Mouse (Mus musculus) stomach, embryonic 16.5 days (tissue): ENCODE results near the gene Rab31. TPM values are rescaled to one million over a fixed set of nuclear protein-coding genes. Genes with fewer than 3 reads are reported as not detected.

ENCODE experiments used
- ATAC-seq: fragments of 200-750 bp; cut with Nextera tagmentation; 2 replicates; pipeline ENCODE4 v1.8.0; 2017; ENCODE audit warnings: moderate number of reproducible peaks, moderate TSS enrichment; ENCODE audit not compliant: insufficient read depth, low FRiP score
- H3K27ac ChIP-seq: fragments of 300-500 bp; sonication (generic); 2 replicates; pipeline ENCODE4 v1.5.1; 2014; ENCODE audit warnings: low read length
- H3K27me3 ChIP-seq: fragments of 300-500 bp; sonication (generic); 2 replicates; pipeline ENCODE4 v1.6.1; 2014; ENCODE audit warnings: low read length, control low read depth, mixed read lengths; ENCODE audit not compliant: control insufficient read depth, insufficient read depth
- H3K36me3 ChIP-seq: fragments of 300-500 bp; sonication (generic); 2 replicates; pipeline ENCODE4 v1.6.1; 2014; ENCODE audit warnings: low read length; ENCODE audit not compliant: control insufficient read depth, insufficient read depth
- H3K4me1 ChIP-seq: fragments of 300-500 bp; sonication (generic); 2 replicates; pipeline ENCODE4 v1.6.1; 2014; ENCODE audit warnings: low read length, control low read depth, mixed read lengths; ENCODE audit not compliant: control insufficient read depth, insufficient read depth
- H3K4me2 ChIP-seq: fragments of 300-500 bp; sonication (generic); 2 replicates; pipeline ENCODE4 v1.6.1; 2014; ENCODE audit warnings: low read depth, low read length, mixed read lengths
- H3K4me3 ChIP-seq: fragments of 300-500 bp; sonication (generic); replicated peaks from 2 replicates; pipeline ENCODE4 v1.5.1; 2014; ENCODE audit warnings: mild to moderate bottlenecking, low read length
- H3K9ac ChIP-seq: fragments of 300-500 bp; sonication (generic); 2 replicates; pipeline ENCODE4 v1.6.1; 2014; ENCODE audit warnings: low read length
- H3K9me3 ChIP-seq: fragments of 300-500 bp; sonication (generic); replicated peaks from 2 replicates; pipeline ENCODE4 v1.6.1; 2016; ENCODE audit warnings: low read length, control low read depth; ENCODE audit not compliant: control insufficient read depth
- WGBS: fragments of 180-500 bp; shearing (Covaris S2); extraction: QIAGEN DNeasy Blood & Tissue Kit; methylation state at CpG from one replicate; pipeline ENCODE4 v1.1.7; 2014; 5-methylcytosine and 5-hydroxymethylcytosine counted together
- polyA plus RNA-seq: library from polyadenylated mRNA; unstranded; fragments of >200 nt; fragmentation: Nextera tagmentation; extraction: Ambion mirVana; gene quantifications from 2 replicates; pipeline ENCODE4 v1.2.1, GENCODE M21; 2015

Rab31 gene
- polyA plus RNA-seq, 1 experiment from 2014 or later: 34.6 TPM

DNA sequence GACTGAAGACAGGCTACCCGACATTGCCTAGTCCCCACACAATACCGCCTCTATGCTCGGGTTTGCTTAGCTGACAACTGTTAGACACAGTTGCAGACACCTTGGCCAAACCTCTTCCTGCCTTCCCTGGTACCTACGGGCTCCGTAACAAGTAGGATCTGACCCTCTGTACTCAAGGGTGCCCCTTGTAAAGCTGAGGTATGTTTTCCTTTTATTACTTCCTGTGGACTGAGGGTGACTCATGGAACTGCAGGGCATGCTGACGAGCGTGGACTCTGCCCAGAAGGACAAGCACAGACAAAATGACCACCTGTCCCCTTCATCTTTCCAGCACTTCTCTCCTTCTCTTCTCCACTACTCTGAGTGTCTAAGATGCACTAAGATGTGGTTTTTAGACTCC is 1.9 kb upstream of the Rab31 start:
- H3K36me3 ChIP-seq: no peaks in the 10 kb centered on the region
- no peak overlapping the region for H3K27ac ChIP-seq
- H3K9me3 ChIP-seq: no peaks in the 10 kb centered on the region
- 59% methylated on average over 7 of the region's 7 CpGs for WGBS
- no peak overlapping the region for H3K9ac ChIP-seq
- H3K27me3 ChIP-seq: no peaks in the 10 kb centered on the region
- peaks cover 14% of the 10 kb centered on the region for H3K4me1 ChIP-seq
- no peak overlapping the region for H3K4me3 ChIP-seq
- no peak overlapping the region for H3K4me2 ChIP-seq
- no peak for ATAC-seq

DNA sequence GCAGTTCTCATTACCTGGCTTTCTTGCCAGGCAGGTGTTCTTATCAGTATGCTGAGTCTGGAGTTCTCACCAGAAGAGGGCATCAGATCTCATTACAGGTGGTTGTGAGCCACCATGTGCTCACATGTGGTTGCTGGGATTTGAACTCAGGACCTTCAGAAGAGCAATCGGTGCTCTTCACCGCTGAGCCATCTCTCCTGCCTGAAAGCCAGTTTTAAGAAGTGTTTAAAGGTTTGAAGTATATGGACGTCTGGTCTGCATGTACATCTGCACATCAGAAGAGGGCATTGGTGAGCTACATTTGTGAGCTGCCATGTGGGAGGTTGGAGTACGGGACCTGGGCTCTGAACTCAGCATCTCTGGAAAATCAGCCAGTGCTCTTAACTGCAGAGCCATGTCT is 1.1 kb upstream of the Rab31 start:
- 65% methylated on average over 4 of the region's 4 CpGs for WGBS
- Histone ChIP-seq H3K27ac (no peak overlapping the region), H3K4me2 (no peak overlapping the region)

DNA sequence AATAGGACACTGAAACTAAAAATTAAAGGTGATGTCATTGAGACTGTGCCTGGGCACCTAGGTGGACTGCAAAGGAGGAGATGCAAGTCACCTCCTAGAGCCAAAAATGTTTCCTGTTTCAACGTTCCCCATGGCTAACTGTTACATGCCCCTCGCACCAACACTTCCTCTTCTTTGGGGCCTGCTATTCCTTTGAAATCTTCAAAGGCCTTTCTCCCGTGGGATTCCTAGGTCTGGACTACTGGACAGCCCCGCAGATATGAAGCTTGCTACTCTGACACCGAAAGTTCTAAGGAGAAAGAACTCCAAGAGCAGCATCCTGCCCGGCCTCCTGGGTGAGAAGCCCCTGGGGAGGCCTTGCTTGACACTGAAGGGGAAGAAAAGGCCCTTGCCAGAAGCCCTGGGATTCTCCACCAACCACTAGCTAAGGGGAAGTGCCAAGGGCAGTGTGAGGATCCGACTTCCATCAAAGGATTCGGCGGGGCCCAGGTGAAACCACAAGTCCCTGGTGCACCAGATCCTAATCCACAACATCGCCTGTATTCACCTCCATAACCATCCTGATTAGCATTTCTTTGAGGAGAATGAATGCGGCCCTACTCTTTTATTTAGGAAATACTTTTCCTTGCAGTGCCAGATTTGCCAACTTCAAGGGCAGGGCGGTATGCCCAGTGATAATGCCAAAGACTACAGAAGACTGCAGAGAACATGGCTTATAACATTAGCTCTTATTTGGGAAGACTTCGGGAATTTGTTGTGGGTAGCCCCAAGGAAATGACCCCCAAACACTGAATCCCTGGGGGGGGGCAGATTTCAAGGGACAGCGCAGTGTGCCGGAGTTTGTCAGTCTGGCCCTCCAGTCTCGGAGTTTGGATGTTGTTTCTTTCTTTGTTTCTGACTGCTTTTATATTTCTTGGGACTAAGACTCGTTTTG is 1.3 kb downstream of the Rab31 start:
- H3K9me3 ChIP-seq: no peaks in the 10 kb centered on the region
- H3K4me1 ChIP-seq: peaks cover 26% of the 10 kb centered on the region
- no peak overlapping the region for H3K27ac ChIP-seq
- peak overlapping the region; percentile 68 for H3K4me3 ChIP-seq
- peak overlapping the region; percentile 81 for H3K9ac ChIP-seq
- no peaks in the 10 kb centered on the region for H3K27me3 ChIP-seq
- ATAC-seq: no peak
- peak overlapping the region; percentile 95 for H3K4me2 ChIP-seq
- H3K36me3 ChIP-seq: no peaks in the 10 kb centered on the region
- 39% methylated on average over 17 of the region's 17 CpGs for WGBS

More for the DNA sequence above, 1.1 kb upstream of the Rab31 start:
- Histone ChIP-seq H3K27me3 (no peaks in the 10 kb centered on the region), H3K36me3 (no peaks in the 10 kb centered on the region), H3K4me3 (no peak overlapping the region), H3K4me1 (peaks cover 21% of the 10 kb centered on the region), H3K9ac (no peak overlapping the region), H3K9me3 (no peaks in the 10 kb centered on the region)
- ATAC-seq: no peak

DNA sequence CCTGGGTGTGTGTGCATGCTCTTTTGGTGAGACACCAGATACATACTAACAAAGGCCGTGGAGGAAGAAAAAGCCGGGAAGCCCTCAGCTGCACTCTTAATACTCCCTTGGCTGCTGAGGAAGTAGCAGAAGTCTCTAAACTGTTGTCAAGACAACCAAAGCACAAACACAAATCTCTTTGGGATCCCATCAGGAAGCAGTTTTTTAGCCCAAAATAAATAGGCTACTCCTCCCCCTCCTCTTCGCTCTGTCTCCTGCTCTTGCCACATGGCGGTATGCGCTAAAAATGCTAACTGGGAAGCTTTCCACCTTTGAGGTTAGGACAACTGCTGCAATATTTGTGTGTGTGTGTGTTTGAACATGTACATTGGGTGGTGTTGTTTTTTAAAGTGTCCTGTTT is 4.1 kb downstream of the Rab31 start:
- H3K9me3 ChIP-seq: no peaks in the 10 kb centered on the region
- H3K36me3 ChIP-seq: no peaks in the 10 kb centered on the region
- H3K4me1 ChIP-seq: peaks cover 26% of the 10 kb centered on the region
- H3K27me3 ChIP-seq: no peaks in the 10 kb centered on the region
- no peak overlapping the region for H3K4me3 ChIP-seq
- 49% methylated on average over 5 of the region's 5 CpGs for WGBS
- no peak overlapping the region for H3K4me2 ChIP-seq
- H3K9ac ChIP-seq: no peak overlapping the region
- ATAC-seq: no peak
- H3K27ac ChIP-seq: no peak overlapping the region; the same call in 1 of the 2 replicates

DNA sequence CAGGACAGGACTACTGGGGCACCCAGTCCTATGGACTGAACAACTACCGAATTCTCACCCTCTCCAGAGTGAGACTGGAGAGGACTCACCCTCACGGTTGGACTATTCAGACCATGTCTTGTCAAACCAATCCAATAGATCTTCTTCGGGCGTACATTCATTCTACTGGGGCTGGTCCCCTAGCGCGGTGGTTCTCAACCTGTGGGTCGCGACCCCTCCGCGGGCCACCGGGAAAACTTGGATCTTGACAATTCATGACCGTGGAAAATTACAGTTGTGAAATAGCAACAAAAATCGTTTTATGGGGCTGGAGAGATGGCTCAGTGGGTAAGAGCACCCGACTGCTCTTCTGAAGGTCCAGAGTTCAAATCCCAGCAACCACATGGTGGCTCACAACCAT is 9.3 kb downstream of the Rab31 start:
- no peak for ATAC-seq
- no peak overlapping the region for H3K4me2 ChIP-seq
- WGBS: 96% methylated on average over 14 of the region's 14 CpGs

DNA sequence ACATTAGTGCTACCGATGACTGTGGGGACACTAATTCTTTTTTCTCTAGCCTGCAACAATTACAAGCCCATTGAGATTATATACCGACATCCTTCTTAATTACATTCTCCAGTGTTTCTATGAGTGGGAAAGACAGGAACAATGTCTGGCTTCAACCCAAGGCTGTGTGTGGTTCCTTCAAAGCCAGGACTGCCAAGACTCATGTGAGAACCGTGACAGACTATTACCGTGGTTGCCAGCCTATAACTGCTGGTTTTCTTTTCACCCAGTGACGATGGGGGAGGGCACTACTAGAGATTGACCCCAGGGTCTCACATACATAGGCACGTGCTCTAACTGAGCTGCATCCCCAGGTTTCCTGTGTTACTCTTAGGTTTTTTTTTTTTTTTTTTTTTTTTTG is 15.4 kb downstream of the Rab31 start:
- Histone ChIP-seq H3K4me3 (no peak overlapping the region), H3K4me1 (no peaks in the 10 kb centered on the region), H3K36me3 (0 out of 2 replicates have a peak, but pooled peaks cover 5% of the 10 kb centered on the region), H3K9me3 (peaks cover 5% of the 10 kb centered on the region; the same call in 1 of the 2 replicates), H3K27ac (no peak overlapping the region), H3K27me3 (no peaks in the 10 kb centered on the region), H3K9ac (no peak overlapping the region), H3K4me2 (no peak overlapping the region)
- WGBS: 72% methylated on average over 6 of the region's 6 CpGs
- no peak for ATAC-seq

More for the DNA sequence above, 9.3 kb downstream of the Rab31 start:
- Histone ChIP-seq H3K9me3 (no peaks in the 10 kb centered on the region), H3K27ac (no peak overlapping the region), H3K4me3 (no peak overlapping the region), H3K36me3 (0 out of 2 replicates have a peak, but pooled peaks cover 5% of the 10 kb centered on the region), H3K4me1 (peaks cover 2% of the 10 kb centered on the region; the same call in 1 of the 2 replicates), H3K27me3 (no peaks in the 10 kb centered on the region), H3K9ac (no peak overlapping the region)

DNA sequence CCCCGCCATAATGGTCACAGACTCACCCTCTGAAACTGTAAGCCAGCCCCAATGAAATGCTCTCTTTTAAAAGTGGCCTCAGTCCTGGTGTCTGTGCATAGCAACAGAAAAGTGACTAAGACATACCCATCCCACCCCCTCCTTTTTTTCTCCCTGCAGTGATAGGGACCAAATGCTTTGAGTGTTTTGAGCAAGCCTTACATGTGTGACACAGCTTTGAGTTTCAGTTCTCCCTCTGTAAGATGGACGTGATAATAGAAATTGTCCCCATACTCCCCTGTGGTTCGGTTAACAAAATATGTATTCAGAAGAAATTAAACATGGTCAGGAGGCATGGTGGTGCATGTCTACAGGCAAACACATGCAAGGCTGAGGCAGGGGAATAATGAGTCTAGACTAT is 16.7 kb downstream of the Rab31 start:
- Histone ChIP-seq H3K9me3 (peaks cover 5% of the 10 kb centered on the region; the same call in 1 of the 2 replicates), H3K9ac (no peak overlapping the region), H3K4me2 (no peak overlapping the region), H3K27ac (no peak overlapping the region), H3K4me1 (no peaks in the 10 kb centered on the region), H3K27me3 (no peaks in the 10 kb centered on the region), H3K4me3 (no peak overlapping the region), H3K36me3 (0 out of 2 replicates have a peak, but pooled peaks cover 5% of the 10 kb centered on the region)
- ATAC-seq: no peak
- WGBS: 91% methylated on average over 3 of the region's 3 CpGs

DNA sequence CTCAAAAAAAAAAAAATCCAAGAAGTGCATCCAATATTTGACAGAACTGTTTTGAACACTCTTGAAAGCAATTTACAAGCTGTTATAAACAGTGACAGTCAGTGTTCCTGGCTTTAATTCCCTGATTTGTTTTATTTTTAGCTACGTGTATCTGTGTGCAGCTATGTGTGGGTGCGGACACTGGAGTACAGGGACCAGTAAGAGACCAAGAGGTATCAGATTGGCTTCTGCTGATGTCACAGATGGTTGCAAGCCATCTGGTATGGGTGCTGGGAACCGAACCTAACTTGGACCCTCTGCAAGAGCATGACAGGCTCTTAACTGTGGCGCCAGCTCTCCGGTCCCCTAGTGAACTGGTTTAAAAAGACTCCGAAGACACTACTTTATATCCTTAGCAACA is 19.4 kb downstream of the Rab31 start:
- 94% methylated on average over 6 of the region's 6 CpGs for WGBS

DNA sequence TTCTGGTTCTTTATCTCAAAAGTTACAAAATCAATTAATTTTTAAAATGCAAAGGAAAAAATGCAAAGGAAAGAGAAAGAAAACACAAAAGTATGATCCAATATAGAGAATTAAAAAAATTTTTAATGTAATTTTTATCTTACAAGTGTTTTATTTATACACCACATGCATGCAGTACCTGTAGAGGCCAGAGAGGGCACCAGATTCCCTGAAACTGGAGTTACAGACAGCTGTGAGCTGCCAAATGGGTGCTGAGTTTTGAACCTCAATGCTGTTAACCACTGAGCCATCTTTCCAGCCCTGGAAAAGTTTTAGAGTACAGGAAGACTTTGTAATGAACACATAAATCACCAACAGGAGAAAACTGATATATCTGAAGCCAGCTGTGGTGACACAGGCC is 22.3 kb downstream of the Rab31 start:
- H3K36me3 ChIP-seq: no peaks in the 10 kb centered on the region
- H3K9me3 ChIP-seq: 0 out of 2 replicates have a peak, but pooled peaks cover 5% of the 10 kb centered on the region
- ATAC-seq: no peak
- no peak overlapping the region for H3K4me2 ChIP-seq
- no peak overlapping the region for H3K27ac ChIP-seq
- H3K27me3 ChIP-seq: no peaks in the 10 kb centered on the region
- H3K4me1 ChIP-seq: no peaks in the 10 kb centered on the region
- no peak overlapping the region for H3K9ac ChIP-seq
- H3K4me3 ChIP-seq: no peak overlapping the region

More for the DNA sequence above, 19.4 kb downstream of the Rab31 start:
- Histone ChIP-seq H3K4me1 (no peaks in the 10 kb centered on the region), H3K9ac (no peak overlapping the region), H3K4me3 (no peak overlapping the region), H3K27me3 (no peaks in the 10 kb centered on the region), H3K4me2 (no peak overlapping the region), H3K27ac (no peak overlapping the region), H3K9me3 (peaks cover 5% of the 10 kb centered on the region; the same call in 1 of the 2 replicates), H3K36me3 (no peaks in the 10 kb centered on the region)
- no peak for ATAC-seq
